Mouse (Mus musculus) liver, postnatal 0 days (tissue): ENCODE data around the gene Rims1. TPM values are rescaled to one million over a fixed set of nuclear protein-coding genes. Genes with fewer than 3 reads are reported as not detected.

Source experiments
- ATAC-seq: fragments of 200-750 bp; cut with Nextera tagmentation; 2 replicates; pipeline ENCODE4 v1.8.0; 2017; ENCODE audit warnings: mild to moderate bottlenecking, moderate library complexity
- DNase-seq: peaks from one replicate; pipeline ENCODE4 v3.0.0-alpha.2; 2016
- H3K27ac ChIP-seq: fragments of 300-500 bp; sonication (generic); 2 replicates; pipeline ENCODE4 v1.5.1; 2014; ENCODE audit warnings: antibody characterized with exemption, moderate library complexity, mild to moderate bottlenecking, low read depth
- H3K27me3 ChIP-seq: fragments of 300-500 bp; sonication (generic); 2 replicates; pipeline ENCODE4 v1.6.1; 2014; ENCODE audit warnings: low read length, control low read depth, mixed read lengths; ENCODE audit not compliant: insufficient read depth
- H3K36me3 ChIP-seq: fragments of 300-500 bp; sonication (generic); replicated peaks from 2 replicates; pipeline ENCODE4 v1.6.1; 2014; ENCODE audit warnings: mild to moderate bottlenecking, control low read depth, low read length, moderate library complexity, mixed read lengths; ENCODE audit not compliant: insufficient read depth
- H3K4me1 ChIP-seq: fragments of 300-500 bp; sonication (generic); 2 replicates; pipeline ENCODE4 v1.6.1; 2014; ENCODE audit warnings: antibody characterized with exemption, mild to moderate bottlenecking, control low read depth; ENCODE audit not compliant: insufficient read depth
- H3K4me2 ChIP-seq: fragments of 300-500 bp; sonication (generic); 2 replicates; pipeline ENCODE4 v1.6.1; 2014; ENCODE audit warnings: low read depth, mild to moderate bottlenecking, low read length, moderate library complexity, mixed read lengths
- H3K4me3 ChIP-seq: fragments of 300-500 bp; sonication (generic); 2 replicates; pipeline ENCODE4 v1.5.1; 2014; ENCODE audit warnings: low read depth, low read length
- H3K9ac ChIP-seq: fragments of 300-500 bp; sonication (generic); replicated peaks from 2 replicates; pipeline ENCODE4 v1.6.1; 2014; ENCODE audit warnings: mild to moderate bottlenecking, moderate library complexity
- H3K9me3 ChIP-seq: fragments of 300-500 bp; sonication (generic); 2 replicates; pipeline ENCODE4 v1.6.1; 2016; ENCODE audit warnings: mild to moderate bottlenecking, control low read depth, low read length, mixed read lengths
- CTCF ChIP-seq: sonication (generic); IDR thresholded peaks from 2 replicates; pipeline ENCODE4 v1.5.1; 2016; ENCODE audit warnings: antibody characterized with exemption, low read depth
- EP300 ChIP-seq: IDR thresholded peaks from 2 replicates; pipeline ENCODE4 v1.6.1; 2016; ENCODE audit warnings: antibody characterized with exemption, low read depth, mild to moderate bottlenecking
- WGBS: fragments of 180-500 bp; shearing (Covaris S2); extraction: QIAGEN DNeasy Blood & Tissue Kit; methylation state at CpG from one replicate; pipeline ENCODE4 v1.1.7; 2014; ENCODE audit not compliant: insufficient replicate concordance; 5-methylcytosine and 5-hydroxymethylcytosine counted together
- polyA plus RNA-seq: library from polyadenylated mRNA; unstranded; fragments of >200 nt; fragmentation: Nextera tagmentation; extraction: Ambion mirVana; gene quantifications from 2 replicates; pipeline ENCODE4 v1.2.1, GENCODE M21; 2015

Rims1 gene
- polyA plus RNA-seq, 1 experiment from 2014 or later = not detected

DNA sequence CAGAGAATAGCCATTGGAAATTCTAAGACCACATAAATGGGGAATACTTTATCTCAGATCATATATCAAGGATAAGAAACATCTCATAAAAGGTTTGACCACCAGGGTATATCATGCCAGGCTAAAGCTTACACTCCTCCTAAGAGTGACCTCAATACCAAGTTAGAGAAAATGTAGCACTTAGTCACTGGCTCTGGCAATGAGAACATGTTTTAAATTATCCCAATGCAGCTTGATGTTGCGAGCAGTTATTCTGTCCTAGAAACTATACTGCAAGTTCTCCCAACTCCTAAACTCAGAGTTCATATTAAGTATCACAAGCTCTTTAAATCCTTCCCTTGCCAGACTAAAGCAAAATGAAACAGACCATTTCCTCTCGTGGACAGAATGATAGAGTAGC is 85.1 kb downstream of the Rims1 start:
- H3K4me2 ChIP-seq = no peak overlapping the region
- DNase-seq = no peak
- no peaks in the 10 kb centered on the region for H3K36me3 ChIP-seq
- no peak overlapping the region for H3K9ac ChIP-seq
- no peak for ATAC-seq
- no peak overlapping the region for H3K4me3 ChIP-seq
- no peak for TF ChIP-seq CTCF
- no peak for TF ChIP-seq EP300
- H3K4me1 ChIP-seq = no peaks in the 10 kb centered on the region
- WGBS = 63% methylated on average over 2 of the region's 2 CpGs
- no peaks in the 10 kb centered on the region for H3K27me3 ChIP-seq
- H3K27ac ChIP-seq = no peak overlapping the region
- no peaks in the 10 kb centered on the region for H3K9me3 ChIP-seq

- TF ChIP-seq CTCF = no peak
- no peak for TF ChIP-seq EP300
- Histone ChIP-seq H3K36me3 (no peaks in the 10 kb centered on the region), H3K9me3 (no peaks in the 10 kb centered on the region), H3K4me3 (no peak overlapping the region), H3K4me1 (no peaks in the 10 kb centered on the region), H3K27me3 (no peaks in the 10 kb centered on the region), H3K27ac (no peak overlapping the region), H3K4me2 (no peak overlapping the region), H3K9ac (no peak overlapping the region)
- ATAC-seq (no peak), DNase-seq (no peak)
- WGBS = 31% methylated on average over 2 of the region's 2 CpGs
Measured at GRCm38 (mm10) chr1:22709461-22709860, 96.3 kb downstream of the Rims1 start.

DNA sequence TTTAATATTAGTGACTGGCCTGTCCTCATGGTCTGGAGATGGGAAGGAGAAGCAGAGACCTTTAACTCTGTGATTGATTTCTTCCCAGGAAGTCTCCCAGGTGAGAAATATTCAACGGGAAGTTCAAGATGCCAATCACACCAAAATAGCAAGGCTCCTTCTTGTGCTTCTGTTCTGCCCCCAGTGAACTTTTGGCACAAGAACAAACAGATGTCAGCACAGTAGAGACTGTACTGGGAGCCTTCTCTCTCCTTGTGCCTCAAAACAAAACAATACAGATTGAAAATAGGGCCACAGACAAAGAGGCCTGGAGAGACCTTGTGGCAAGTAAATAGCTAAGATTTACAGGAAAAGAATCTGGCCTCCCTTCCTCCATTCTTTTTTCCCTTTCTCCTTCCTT is 110.7 kb downstream of the Rims1 start:
- H3K27me3 ChIP-seq = no peaks in the 10 kb centered on the region
- no peak overlapping the region for H3K4me2 ChIP-seq
- DNase-seq (no peak), ATAC-seq (no peak)
- no peaks in the 10 kb centered on the region for H3K9me3 ChIP-seq
- WGBS = 50% methylated on average over 1 of the region's 1 CpGs
- TF ChIP-seq EP300 = no peak
- no peak for TF ChIP-seq CTCF
- H3K27ac ChIP-seq = no peak overlapping the region
- no peaks in the 10 kb centered on the region for H3K4me1 ChIP-seq
- H3K9ac ChIP-seq = no peak overlapping the region
- no peak overlapping the region for H3K4me3 ChIP-seq
- no peaks in the 10 kb centered on the region for H3K36me3 ChIP-seq

- DNase-seq (no peak), ATAC-seq (no peak)
- Histone ChIP-seq H3K36me3 (no peaks in the 10 kb centered on the region), H3K27me3 (no peaks in the 10 kb centered on the region), H3K9ac (no peak overlapping the region), H3K27ac (no peak overlapping the region), H3K4me1 (no peaks in the 10 kb centered on the region), H3K9me3 (no peaks in the 10 kb centered on the region), H3K4me2 (no peak overlapping the region), H3K4me3 (no peak overlapping the region)
- 74% methylated on average over 2 of the region's 2 CpGs for WGBS
- TF ChIP-seq EP300 = no peak
- no peak for TF ChIP-seq CTCF
Measured at GRCm38 (mm10) chr1:22694514-22694913, 111.3 kb downstream of the Rims1 start.

- Histone ChIP-seq H3K27ac (no peak overlapping the region), H3K4me2 (no peak overlapping the region), H3K9me3 (no peaks in the 10 kb centered on the region), H3K4me1 (no peaks in the 10 kb centered on the region), H3K4me3 (no peak overlapping the region), H3K36me3 (no peaks in the 10 kb centered on the region), H3K9ac (no peak overlapping the region), H3K27me3 (no peaks in the 10 kb centered on the region)
- no peak for DNase-seq
- WGBS = 68% methylated on average over 4 of the region's 4 CpGs
- TF ChIP-seq EP300 (no peak), CTCF (no peak)
- no peak for ATAC-seq
Measured at GRCm38 (mm10) chr1:22683455-22683854, 122.3 kb downstream of the Rims1 start.

DNA sequence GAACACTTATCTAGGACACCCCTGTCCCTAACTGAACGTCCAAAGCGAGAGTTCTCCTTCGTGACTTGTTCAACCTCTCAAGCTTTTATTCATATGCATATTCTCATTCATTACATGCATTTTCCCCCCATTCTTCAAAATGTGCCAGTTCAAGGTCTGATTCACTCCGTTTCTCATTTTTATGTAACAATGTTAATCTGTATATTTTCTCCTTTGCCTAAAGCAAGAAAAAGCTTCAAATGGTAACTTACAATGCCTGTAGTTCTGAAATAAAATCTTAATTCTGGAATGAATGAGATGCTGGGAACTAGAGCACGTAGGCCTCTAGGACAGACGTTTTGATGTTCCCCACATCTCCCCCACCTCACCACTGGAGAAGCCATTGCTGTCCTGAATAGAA is 141.6 kb downstream of the Rims1 start:
- no peaks in the 10 kb centered on the region for H3K36me3 ChIP-seq
- no peak for TF ChIP-seq CTCF
- no peak overlapping the region for H3K9ac ChIP-seq
- no peaks in the 10 kb centered on the region for H3K9me3 ChIP-seq
- H3K4me3 ChIP-seq = no peak overlapping the region
- H3K27ac ChIP-seq = no peak overlapping the region
- no peak for DNase-seq
- H3K4me2 ChIP-seq = no peak overlapping the region
- H3K4me1 ChIP-seq = no peaks in the 10 kb centered on the region
- H3K27me3 ChIP-seq = no peaks in the 10 kb centered on the region
- ATAC-seq = no peak
- WGBS = 75% methylated on average over 6 of the region's 6 CpGs

DNA sequence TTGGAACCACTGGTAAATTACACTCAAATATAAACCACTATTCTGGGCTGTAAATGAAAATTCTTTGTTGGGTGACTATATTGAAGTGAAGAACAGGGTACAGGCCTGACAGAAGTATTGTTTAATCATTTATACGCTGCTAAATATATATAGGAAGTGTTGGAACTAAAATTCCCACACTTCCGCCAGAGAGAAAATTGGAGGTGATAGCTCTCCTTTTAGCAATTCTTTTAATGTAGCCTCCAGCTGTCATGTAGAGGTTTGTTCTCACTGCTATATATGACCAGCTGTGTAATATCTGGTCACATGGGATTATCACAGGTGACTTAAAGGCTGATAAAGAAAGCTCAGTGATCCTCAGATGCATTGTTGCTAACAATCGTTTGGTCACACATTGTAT is 144.0 kb downstream of the Rims1 start:
- Histone ChIP-seq H3K27ac (no peak overlapping the region), H3K9ac (no peak overlapping the region), H3K27me3 (no peaks in the 10 kb centered on the region), H3K4me2 (no peak overlapping the region), H3K36me3 (no peaks in the 10 kb centered on the region), H3K9me3 (no peaks in the 10 kb centered on the region), H3K4me3 (no peak overlapping the region), H3K4me1 (no peaks in the 10 kb centered on the region)
- DNase-seq = no peak
- TF ChIP-seq EP300 = no peak
- TF ChIP-seq CTCF = no peak
- ATAC-seq = no peak
- WGBS = 79% methylated on average over 3 of the region's 3 CpGs
